Mouse (Mus musculus) c-Kit-positive CD71-positive TER-119-positive erythroid progenitor cells, embryonic 14.5 days (primary cell): ENCODE results near the gene Lonp1.
"Not testable (repeated sequence)": the region's sequence is repeated elsewhere in the genome, so short reads cannot be mapped to it uniquely, and the experiment has no call there.

Source experiments
- DNase-seq: peaks from one replicate; pipeline ENCODE4 v3.0.0-alpha.2; 2013; ENCODE audit warnings: low spot score

Gene Lonp1

DNA sequence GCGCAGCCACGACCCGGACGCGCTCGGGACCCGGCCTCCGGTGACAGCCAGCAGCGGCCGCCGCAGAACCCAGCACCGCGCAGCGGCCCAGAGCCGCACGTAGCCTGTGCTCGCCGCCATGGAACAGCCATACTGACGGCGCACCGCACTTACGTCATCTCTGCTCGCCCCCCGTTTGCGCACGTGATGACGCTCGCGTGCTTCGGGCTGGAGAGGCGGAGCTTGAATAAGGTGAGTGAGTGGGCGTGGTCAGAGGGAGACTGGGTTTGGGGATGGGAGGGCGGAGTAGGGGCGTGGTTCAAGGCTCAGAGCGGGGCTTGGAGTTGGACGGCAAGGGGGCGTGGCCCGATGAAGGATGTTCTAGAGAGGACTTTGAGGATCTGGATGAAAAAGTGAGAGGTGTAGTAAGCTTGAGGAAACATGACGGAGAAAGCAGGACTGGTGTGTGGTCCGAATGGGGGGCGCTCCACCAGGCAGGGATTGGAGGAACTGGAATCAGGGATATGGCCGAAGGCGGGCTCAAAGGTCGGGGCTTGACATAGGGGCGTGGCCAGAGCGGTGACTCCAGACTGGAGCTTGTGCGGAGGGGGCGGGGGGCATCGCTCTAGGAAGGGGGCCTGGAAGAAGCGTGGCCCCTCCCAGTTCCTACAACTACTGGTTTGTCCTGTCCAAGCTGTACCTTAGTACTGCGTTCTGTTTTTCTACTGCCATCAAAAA lies at the start of gene Lonp1:
Gene Lonp1, minus strand, starts transcription at position 134 of the 717 bp plus-strand sequence.
- peak; percentile 97 for DNase-seq

DNA sequence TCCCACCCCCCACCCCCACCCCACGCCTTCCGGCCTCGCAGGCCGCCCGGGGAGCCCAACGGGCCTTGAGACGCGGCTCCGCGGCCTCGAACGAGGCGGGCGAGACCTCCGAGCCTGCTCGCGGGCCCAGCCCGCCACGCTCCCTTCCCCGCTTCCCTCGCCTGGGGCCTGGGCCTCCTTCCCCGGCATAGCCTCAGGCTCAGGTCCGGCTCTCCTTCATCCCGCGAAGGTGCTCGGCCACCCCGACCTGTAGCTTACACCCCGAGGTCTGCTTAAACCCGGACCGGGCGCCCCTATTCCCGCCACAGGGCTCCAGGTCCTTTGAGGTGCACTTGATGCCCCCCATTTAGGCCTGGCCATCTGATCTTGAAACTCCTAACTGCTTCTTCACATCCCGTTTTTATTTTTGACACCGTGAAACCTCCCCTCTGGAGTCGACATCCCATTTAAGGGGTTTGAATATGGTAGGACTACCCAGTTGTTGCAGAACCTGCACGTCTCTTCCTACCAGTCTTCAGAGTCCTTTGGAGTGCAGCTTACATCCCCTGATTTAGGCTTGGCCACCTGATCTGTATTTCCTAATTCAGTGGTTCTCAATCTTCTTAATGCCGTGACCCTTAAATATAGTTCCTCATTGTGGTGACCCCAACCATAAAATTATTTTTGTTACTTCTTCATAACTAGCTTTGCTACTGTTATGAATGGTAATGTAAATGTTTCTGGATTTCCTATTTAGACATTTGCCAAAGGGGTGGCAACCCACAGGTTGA lies 47.1 kb upstream of the Lonp1 start:
- DNase-seq = no peak

GRCm38 (mm10) chr17:56672941-56673646 lies 46.4 kb upstream of the Lonp1 start, which contains the start of gene Ranbp3:
Ranbp3 (plus strand) TSS chr17:56673294.
- DNase-seq = peak; percentile 99

DNA sequence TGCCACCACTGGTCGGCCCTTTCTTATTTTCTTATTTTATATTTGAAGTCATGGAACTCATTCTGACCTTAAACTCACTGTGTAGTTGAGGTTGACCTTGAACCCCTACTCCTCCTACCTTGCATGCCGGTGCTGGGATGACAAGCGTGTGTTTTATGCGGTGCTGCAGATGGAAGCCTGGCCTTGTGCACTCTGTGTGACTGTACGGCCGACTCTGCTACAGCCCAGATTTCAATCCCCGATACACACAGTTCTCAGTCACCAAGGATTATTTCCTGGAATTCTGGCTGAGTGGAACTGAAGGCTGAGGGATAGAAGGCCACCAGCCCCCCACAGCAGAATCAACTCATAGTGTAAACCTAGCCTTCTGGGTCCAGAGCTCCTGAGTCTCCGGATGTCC lies 43.1 kb upstream of the Lonp1 start:
- DNase-seq = no peak

DNA sequence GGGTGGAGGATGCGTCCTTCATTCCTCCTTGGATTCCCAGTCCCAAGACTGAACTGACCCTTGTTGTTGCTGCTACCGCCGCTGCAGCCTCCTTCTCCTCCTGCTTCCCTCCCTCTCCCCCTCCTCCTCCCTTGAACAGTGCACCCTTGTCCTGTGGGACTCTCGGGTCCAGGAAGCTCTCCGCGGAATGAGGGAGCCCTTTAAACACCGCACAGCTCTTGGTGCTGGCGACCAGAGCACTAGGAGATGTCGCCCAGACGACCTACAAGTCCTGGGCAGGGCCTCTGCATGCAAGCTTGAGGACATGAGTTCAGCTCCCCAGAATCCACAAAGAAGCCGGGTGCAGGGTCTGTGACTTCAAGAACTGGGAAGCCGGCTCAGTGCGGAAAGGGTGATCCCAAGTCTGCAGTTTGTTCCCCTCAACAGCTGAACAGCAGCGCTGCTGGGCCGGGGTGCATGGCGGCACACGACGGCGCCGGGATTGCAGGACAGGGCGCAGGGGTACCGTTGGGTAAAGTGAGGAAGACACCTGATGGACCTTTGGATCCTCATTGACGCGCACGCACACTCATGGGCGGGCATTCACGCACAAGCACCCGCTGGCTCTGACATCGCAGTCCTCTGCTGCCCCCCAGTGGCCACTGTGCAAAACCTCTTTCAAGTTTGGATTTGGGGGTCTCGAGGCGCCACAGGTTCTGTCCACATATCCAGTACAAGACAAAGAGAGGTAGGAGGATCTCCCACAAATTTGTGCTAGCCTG lies 41.9 kb upstream of the Lonp1 start:
- peak; percentile 71 for DNase-seq

DNA sequence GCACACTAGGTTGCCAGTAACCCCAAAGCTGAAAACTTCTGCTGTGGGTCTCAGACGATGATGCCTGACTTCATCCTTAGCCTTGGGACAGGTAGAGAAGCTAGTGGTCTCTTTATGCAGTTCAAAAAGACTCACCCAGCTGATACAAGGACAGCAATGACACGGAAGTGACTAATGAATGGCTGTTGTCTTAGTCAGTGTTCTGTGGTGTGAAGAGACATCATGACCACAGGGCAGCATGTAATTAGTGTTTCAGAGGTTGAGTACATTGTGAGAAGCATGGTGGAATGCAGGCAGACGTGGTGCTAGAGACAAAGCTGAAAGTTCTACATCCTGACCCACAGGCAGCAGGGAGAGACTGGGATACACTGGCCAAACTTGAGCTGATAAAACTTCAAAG lies 40.9 kb upstream of the Lonp1 start:
- DNase-seq = no peak

GRCm38 (mm10) chr17:56666384-56666783 lies 39.7 kb upstream of the Lonp1 start:
- no peak for DNase-seq

DNA sequence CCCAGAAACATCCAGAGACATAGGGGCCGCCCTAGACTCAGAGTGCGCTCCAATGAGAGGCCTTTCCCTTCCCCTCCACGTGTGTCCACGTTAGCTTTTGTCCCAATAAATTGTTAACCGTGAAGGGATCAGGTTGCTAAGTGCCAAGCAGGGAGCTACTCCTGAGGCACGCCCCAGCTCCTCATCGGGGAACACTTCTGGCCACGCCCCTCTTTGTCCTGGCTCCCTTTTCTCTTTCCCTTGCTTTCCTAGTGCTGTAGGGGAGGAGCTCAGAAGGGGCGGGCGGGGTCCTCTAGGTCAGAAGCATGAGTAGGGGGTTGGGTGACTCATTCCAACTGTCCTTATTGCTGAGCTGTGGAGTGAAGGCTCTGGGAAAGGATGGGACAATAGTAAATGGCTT lies 37.6 kb upstream of the Lonp1 start:
- DNase-seq = no peak

- no peak for DNase-seq
Observed at GRCm38 (mm10) chr17:56663659-56664058, 37.0 kb upstream of the Lonp1 start.

DNA sequence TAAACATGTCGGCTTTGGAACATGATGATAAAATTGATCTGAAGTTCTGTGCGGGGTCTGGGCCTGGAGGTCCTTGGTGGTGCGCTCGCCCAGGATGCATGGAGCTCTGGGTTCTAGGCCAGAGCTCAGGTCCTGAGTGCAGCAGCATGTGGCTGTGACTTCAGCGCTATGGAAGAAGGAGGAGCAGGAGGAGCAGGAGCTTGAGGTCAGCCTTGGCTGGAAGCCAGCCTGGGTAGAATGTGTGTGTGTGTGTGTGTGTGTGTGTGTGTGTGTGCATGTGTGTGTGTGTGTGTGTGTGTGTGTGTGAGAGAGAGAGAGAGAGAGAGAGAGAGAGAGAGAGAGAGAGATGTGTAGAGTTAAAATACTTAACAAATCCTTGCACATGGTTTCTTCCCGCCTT lies 29.5 kb upstream of the Lonp1 start:
- no peak for DNase-seq

- no peak for DNase-seq
Observed at GRCm38 (mm10) chr17:56655311-56655710, 28.6 kb upstream of the Lonp1 start.

GRCm38 (mm10) chr17:56654771-56655170 lies 28.1 kb upstream of the Lonp1 start:
- no peak for DNase-seq

DNA sequence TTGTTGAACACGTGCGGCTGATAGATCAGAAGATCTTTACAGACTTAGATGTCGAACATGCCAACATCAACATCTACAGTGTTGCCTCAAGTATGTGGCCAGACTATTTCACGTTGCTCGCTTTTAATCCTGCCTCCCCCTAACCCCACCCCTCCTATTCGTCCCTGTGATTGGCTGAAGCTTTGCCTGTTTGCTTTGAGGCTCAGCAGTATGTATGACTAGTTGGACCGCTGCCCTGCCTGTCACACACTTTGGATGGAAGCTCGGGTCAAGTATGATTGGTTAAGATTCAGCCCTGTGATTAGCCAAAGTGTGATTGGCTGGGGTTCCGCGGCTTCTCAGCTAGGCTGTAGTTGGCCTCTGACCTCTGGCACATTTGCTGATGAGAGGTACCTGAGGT lies 25.1 kb upstream of the Lonp1 start:
- no peak for DNase-seq

DNA sequence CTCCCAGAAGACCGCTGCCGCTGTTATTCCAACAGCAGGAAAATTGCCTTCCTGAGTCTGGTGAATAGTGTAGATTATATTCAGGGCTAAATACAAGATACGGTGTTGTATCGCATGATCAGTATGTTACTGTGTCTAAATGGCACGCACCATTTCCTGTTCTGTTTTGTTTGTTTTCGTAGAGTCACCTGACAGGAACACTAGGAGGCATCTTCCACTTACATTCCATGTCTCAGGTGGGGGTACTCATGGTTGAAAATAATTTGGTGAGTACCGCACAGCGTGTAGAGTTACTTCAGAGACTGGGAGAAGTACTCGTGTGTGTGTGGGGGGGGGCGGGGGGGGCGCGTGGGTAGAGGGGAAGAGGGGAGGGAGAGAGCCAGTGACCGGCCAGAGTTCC lies 20.9 kb upstream of the Lonp1 start:
- DNase-seq = no peak

- no peak for DNase-seq
Observed at GRCm38 (mm10) chr17:56643237-56643636, 16.6 kb upstream of the Lonp1 start.

DNA sequence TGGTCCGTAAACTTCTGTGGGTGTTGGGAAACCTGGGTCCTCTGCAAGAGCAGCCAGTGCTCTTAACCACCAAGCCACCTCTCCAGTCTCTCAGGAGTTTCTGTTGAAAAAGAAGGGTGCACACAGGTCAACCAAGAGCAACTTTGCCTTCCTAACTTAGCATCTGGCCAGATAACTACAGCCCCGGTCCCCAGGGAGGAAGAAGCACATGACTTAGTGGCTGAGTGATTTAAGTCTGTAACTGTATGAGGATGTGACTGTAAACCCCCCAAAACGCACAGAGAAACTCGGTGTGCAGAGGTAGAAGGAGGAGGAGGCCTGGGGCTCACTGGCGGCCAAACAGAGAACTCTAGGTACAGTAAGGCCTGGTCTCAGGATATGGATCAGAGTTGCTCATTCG lies 7.3 kb upstream of the Lonp1 start:
- no peak for DNase-seq

DNA sequence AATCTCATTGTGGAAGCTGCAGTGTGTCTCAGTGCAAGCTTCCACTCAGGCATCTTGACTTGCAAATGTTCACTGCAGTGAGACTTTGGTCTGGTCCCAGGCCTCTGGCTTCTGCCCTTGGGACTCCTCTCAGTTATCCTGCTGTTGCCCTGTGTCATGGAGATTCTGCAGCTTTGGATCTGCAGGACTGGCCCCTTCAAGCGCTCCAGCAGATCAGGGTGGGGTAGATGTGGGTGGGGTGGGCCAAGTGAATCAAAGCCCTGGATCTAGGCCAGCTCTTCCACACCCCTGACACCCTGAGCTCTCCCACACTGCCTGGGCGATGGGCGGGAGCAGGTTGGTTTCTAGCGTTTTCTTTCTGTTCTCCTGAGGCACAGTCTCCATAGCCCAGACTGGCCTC lies 5.1 kb upstream of the Lonp1 start:
- DNase-seq = no peak

GRCm38 (mm10) chr17:56629800-56630781 lies 3.4 kb upstream of the Lonp1 start:
- DNase-seq = not testable (repeated sequence)

DNA sequence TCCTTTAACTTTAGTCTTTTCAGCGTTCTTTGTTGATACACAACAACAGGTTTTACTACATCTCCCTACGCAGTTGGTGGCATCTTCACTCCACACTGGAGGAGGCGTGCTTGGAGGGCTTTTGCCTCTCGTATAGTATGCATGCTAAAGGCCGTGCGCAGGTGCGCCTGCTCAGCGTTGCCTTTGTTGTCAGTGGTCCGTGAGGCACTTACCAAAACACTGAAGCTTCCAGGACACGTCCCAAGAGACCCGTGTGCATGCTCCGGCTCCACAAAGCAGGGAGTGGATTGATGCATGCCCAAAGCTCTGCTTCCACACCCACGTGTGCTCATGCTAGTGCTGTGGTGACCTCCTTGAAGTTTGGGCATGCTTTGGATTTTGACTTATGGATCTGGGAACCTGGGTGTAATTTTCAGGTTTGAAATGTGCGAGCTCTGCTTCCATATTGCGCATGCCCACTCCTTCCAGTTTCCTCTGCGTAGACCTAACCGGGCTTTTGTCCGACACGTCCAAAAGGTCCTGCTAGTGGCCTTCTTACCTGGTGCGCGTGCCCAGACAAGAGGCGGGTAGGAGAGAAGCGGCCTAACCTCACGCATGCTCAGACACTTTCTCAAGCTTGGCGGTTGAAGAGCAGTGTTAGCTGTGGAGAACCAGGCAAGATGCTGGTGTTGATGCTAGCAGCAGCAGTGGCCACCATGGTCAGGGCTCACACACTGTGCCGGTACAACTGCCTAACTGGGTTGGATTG lies 1.0 kb upstream of the Lonp1 start, which contains the start of gene Catsperd:
Gene Catsperd, plus strand, starts transcription at position 614 of the 748 bp plus-strand sequence.
- no peak for DNase-seq

- no peak for DNase-seq
Observed at GRCm38 (mm10) chr17:56626260-56626659, 427 bp downstream of the Lonp1 start.
